Mouse (Mus musculus) forebrain, embryonic 11.5 days (tissue): Measurements from ENCODE around the gene Ibtk. TPM values are rescaled to one million over a fixed set of nuclear protein-coding genes. Genes with fewer than 3 reads are reported as not detected.

Experiments used
- ATAC-seq: fragments of 200-750 bp; cut with Nextera tagmentation; replicated peaks from 2 replicates; pipeline ENCODE4 v1.8.0; 2017; ENCODE audit warnings: moderate TSS enrichment; ENCODE audit not compliant: low FRiP score
- DNase-seq: peaks from one replicate; pipeline ENCODE4 v3.0.0-alpha.2; 2017; ENCODE audit warnings: low spot score
- H3K27ac ChIP-seq: fragments of 300-500 bp; sonication (generic); 2 replicates; pipeline ENCODE4 v1.5.1; 2014; ENCODE audit warnings: low read depth, low read length
- H3K27me3 ChIP-seq: fragments of 300-500 bp; sonication (generic); 2 replicates; pipeline ENCODE4 v1.6.1; 2014; ENCODE audit warnings: mild to moderate bottlenecking, low read length, mixed read lengths; ENCODE audit not compliant: control insufficient read depth, insufficient read depth
- H3K36me3 ChIP-seq: fragments of 300-500 bp; sonication (generic); 2 replicates; pipeline ENCODE4 v1.6.1; 2014; ENCODE audit warnings: mild to moderate bottlenecking, low read length, moderate library complexity, mixed read lengths; ENCODE audit not compliant: control insufficient read depth, insufficient read depth
- H3K4me1 ChIP-seq: fragments of 300-500 bp; sonication (generic); replicated peaks from 2 replicates; pipeline ENCODE4 v1.6.1; 2014; ENCODE audit warnings: low read length, mixed read lengths; ENCODE audit not compliant: control insufficient read depth, insufficient read depth
- H3K4me2 ChIP-seq: fragments of 300-500 bp; sonication (generic); 2 replicates; pipeline ENCODE4 v1.6.1; 2014; ENCODE audit warnings: low read depth, mild to moderate bottlenecking, low read length, moderate library complexity, mixed read lengths; ENCODE audit not compliant: severe bottlenecking
- H3K4me3 ChIP-seq: fragments of 300-500 bp; sonication (generic); 2 replicates; pipeline ENCODE4 v1.5.1; 2014; ENCODE audit warnings: low read depth, low read length
- H3K9ac ChIP-seq: fragments of 300-500 bp; sonication (generic); 2 replicates; pipeline ENCODE4 v1.6.1; 2014; ENCODE audit warnings: low read length
- H3K9me3 ChIP-seq: fragments of 300-500 bp; sonication (generic); 2 replicates; pipeline ENCODE4 v1.6.1; 2016; ENCODE audit warnings: low read length, mixed read lengths; ENCODE audit not compliant: control insufficient read depth
- WGBS: fragments of 180-500 bp; shearing (Covaris S2); extraction: QIAGEN DNeasy Blood & Tissue Kit; methylation state at CpG from one replicate; pipeline ENCODE4 v1.1.7; 2014; 5-methylcytosine and 5-hydroxymethylcytosine counted together
- polyA plus RNA-seq: library from polyadenylated mRNA; unstranded; fragments of >200 nt; fragmentation: Nextera tagmentation; extraction: Ambion mirVana; gene quantifications from 2 replicates; pipeline ENCODE4 v1.2.1, GENCODE M21; 2014

Ibtk gene
- polyA plus RNA-seq, 1 experiment from 2014 or later: 49.0 TPM

- no peaks in the 10 kb centered on the region for H3K4me1 ChIP-seq
- no peak for DNase-seq
- no peaks in the 10 kb centered on the region for H3K36me3 ChIP-seq
- no peaks in the 10 kb centered on the region for H3K27me3 ChIP-seq
- H3K4me2 ChIP-seq: no peak overlapping the region
- ATAC-seq: no peak
- H3K4me3 ChIP-seq: no peak overlapping the region
- no peak overlapping the region for H3K9ac ChIP-seq
- H3K27ac ChIP-seq: no peak overlapping the region
- 79% methylated on average over 12 of the region's 12 CpGs for WGBS
- no peaks in the 10 kb centered on the region for H3K9me3 ChIP-seq
Observed at GRCm38 (mm10) chr9:85769057-85769789, 20.1 kb upstream of the Ibtk start.

DNA sequence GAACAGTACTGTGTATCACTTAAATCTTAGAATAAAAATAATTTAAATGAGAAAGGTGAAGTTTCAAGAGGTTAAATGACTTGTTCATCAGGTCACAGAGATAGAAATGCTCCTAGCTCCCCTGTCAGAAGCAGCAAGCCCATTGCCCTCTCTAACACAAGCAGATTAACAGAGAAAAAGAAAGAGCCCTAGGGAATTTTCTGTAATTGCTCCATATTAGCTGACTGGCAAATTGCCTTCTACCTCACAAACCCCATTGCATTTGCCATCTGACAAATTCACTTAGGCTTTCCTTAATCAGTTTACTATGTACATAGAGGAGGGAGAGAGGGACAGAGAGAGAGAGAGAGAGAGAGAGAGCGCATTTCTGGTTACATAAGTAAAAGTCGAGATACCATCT lies 18.1 kb upstream of the Ibtk start:
- Histone ChIP-seq H3K4me2 (no peak overlapping the region), H3K4me1 (no peaks in the 10 kb centered on the region), H3K4me3 (no peak overlapping the region), H3K9ac (no peak overlapping the region), H3K27me3 (no peaks in the 10 kb centered on the region), H3K9me3 (no peaks in the 10 kb centered on the region), H3K36me3 (no peaks in the 10 kb centered on the region), H3K27ac (no peak overlapping the region)
- DNase-seq: no peak
- 91% methylated on average over 2 of the region's 2 CpGs for WGBS
- ATAC-seq: no peak

DNA sequence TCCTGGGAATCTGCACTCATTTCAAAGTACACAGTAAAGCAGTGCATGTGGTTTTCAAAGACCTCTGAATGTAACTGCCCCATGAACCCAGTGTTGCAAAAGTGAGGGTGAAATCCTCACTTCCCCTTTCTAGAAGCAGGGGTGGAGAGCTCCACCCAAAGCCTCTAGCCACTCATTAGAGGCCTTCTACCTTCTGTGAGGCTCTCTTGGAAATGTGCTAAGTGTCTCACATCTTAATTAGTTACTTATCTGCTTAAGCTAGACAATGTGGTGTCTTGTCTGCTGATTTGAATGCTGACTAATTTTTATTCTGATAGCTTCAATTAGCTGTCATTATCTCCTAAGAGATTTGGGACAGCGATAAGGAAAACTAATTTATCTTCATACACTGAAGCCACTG lies 13.3 kb upstream of the Ibtk start:
- Histone ChIP-seq H3K4me1 (no peaks in the 10 kb centered on the region), H3K27ac (no peak overlapping the region), H3K4me2 (no peak overlapping the region), H3K4me3 (no peak overlapping the region), H3K9ac (no peak overlapping the region), H3K27me3 (no peaks in the 10 kb centered on the region), H3K9me3 (no peaks in the 10 kb centered on the region), H3K36me3 (no peaks in the 10 kb centered on the region)
- no peak for DNase-seq
- ATAC-seq: no peak
- WGBS: 74% methylated on average over 1 of the region's 1 CpGs

DNA sequence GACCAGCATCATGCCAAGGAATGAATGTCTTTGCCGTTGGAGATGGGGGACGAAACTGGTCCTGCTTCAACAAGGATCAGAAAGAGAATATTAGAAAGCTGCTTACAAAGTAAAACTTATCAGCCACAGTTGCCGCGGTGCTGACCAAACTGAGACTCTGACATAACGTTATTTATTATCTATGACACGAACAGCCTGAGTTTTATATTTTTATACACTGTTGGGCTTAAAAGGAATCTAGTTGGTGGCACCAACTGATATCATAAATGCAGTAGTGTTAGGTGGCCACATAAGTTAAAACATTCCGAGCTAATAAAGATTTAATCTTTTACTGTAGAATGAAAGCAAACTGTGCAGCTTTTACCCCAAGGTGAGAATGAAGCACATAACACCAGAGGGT lies 1.7 kb upstream of the Ibtk start:
- H3K4me2 ChIP-seq: no peak overlapping the region
- H3K4me1 ChIP-seq: 0 out of 2 replicates have a peak, but pooled peaks cover 4% of the 10 kb centered on the region
- H3K27me3 ChIP-seq: no peaks in the 10 kb centered on the region
- H3K4me3 ChIP-seq: no peak overlapping the region
- 91% methylated on average over 7 of the region's 7 CpGs for WGBS
- H3K9ac ChIP-seq: no peak overlapping the region
- no peak for ATAC-seq
- no peak for DNase-seq
- no peak overlapping the region for H3K27ac ChIP-seq
- H3K36me3 ChIP-seq: no peaks in the 10 kb centered on the region
- no peaks in the 10 kb centered on the region for H3K9me3 ChIP-seq

GRCm38 (mm10) chr9:85749922-85750509 lies 882 bp upstream of the Ibtk start:
- peak overlapping the region; percentile 87 for H3K4me3 ChIP-seq

DNA sequence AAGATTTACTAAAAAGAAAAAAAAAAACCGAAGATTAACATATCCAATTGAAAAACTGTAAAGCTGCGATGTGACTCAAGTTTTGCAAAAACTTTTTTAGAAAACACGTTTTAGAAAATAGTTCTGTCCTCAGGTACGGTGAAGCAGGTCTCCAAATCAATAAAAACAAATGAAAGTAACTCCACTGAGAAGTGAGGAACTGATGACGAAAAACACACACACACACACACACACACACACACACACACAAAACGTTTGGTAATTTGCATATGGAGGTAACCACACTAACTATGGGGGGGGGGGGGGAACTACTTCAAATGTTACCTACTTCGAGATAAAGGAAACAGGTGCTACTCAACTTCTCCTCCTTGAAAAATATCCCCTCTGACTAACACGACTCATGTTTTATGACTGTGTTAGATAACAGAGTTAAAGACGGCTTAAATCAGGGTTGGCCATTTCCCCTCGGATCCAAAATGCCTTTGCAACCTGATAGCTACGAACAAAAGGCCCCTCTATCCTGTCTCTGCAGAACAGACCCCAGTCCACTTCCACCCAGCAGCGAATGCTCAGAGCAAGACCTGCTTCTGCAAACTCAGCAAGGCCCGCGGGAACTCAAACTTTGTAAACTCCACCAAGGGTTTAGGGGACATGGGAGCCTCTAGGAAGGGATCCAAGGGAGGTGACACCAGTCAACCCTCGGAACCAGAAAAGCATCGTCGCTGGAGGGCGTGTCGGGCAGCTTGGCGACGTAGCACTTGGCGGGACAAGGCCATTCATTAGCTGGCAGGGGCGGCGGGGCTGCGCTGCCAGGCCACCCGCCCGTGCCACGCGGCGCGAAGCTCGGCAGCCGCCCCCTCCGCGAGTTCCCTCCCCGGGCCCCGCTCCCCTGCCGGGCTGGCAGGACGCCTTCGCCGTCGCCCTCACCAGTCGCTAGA lies 661 bp downstream of the Ibtk start:
- DNase-seq (peak; percentile 89), ATAC-seq (peak; percentile 82)
- H3K4me1 ChIP-seq: 0 out of 2 replicates have a peak, but pooled peaks cover 4% of the 10 kb centered on the region
- H3K4me2 ChIP-seq: peak overlapping the region; percentile 59
- peak overlapping the region; percentile 99 for H3K9ac ChIP-seq
- H3K27ac ChIP-seq: peak overlapping the region; percentile 97
- H3K9me3 ChIP-seq: no peaks in the 10 kb centered on the region
- H3K36me3 ChIP-seq: no peaks in the 10 kb centered on the region
- peak overlapping the region; percentile 87 for H3K4me3 ChIP-seq
- 1% methylated on average over 39 of the region's 43 CpGs for whole genome bisulfite sequencing
- H3K27me3 ChIP-seq: no peaks in the 10 kb centered on the region

More at GRCm38 (mm10) chr9:85749922-85750509, 882 bp upstream of the Ibtk start:
- WGBS: 40% methylated on average over 5 of the region's 5 CpGs
- Histone ChIP-seq H3K27ac (peak overlapping the region; percentile 97; the same call in 1 of the 2 replicates), H3K9ac (peak overlapping the region; percentile 99), H3K27me3 (no peaks in the 10 kb centered on the region), H3K4me1 (0 out of 2 replicates have a peak, but pooled peaks cover 4% of the 10 kb centered on the region), H3K36me3 (no peaks in the 10 kb centered on the region), H3K4me2 (peak overlapping the region; percentile 59), H3K9me3 (no peaks in the 10 kb centered on the region)
- ATAC-seq (no peak; the same call in 1 of the 2 replicates), DNase-seq (no peak)

DNA sequence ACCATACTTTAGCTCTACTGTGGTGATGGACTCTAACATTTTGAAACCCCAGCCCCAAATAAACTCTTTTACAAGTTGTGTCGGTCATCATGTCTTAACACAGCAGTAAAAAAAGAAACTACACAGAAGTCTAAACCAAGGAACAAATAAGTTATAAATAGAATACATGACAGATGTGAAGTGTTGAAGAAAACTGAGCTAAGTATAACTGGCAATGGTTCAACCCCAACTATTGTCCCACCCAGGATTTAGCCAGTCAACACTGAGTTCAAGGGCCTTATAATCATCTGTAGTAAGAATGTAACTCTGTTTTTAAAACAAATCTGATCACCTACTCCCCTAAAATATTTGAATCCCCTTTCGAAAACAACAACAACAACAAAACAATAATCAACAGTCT lies 3.6 kb downstream of the Ibtk start:
- Histone ChIP-seq H3K9me3 (no peaks in the 10 kb centered on the region), H3K9ac (no peak overlapping the region), H3K27ac (no peak overlapping the region), H3K4me2 (no peak overlapping the region), H3K4me3 (no peak overlapping the region), H3K4me1 (0 out of 2 replicates have a peak, but pooled peaks cover 4% of the 10 kb centered on the region), H3K36me3 (no peaks in the 10 kb centered on the region; the same call in 1 of the 2 replicates), H3K27me3 (no peaks in the 10 kb centered on the region)
- 99% methylated on average over 2 of the region's 2 CpGs for WGBS
- no peak for DNase-seq
- no peak for ATAC-seq

GRCm38 (mm10) chr9:85743358-85743757 lies 5.8 kb downstream of the Ibtk start:
- no peak overlapping the region for H3K27ac ChIP-seq
- no peak for ATAC-seq
- no peak for DNase-seq
- H3K9ac ChIP-seq: no peak overlapping the region
- H3K9me3 ChIP-seq: no peaks in the 10 kb centered on the region
- 92% methylated on average over 11 of the region's 11 CpGs for WGBS
- no peaks in the 10 kb centered on the region; the same call in 1 of the 2 replicates for H3K36me3 ChIP-seq
- H3K4me3 ChIP-seq: no peak overlapping the region
- no peak overlapping the region for H3K4me2 ChIP-seq
- H3K4me1 ChIP-seq: 0 out of 2 replicates have a peak, but pooled peaks cover 4% of the 10 kb centered on the region
- H3K27me3 ChIP-seq: no peaks in the 10 kb centered on the region
